Mouse (Mus musculus) macrophage (primary cell): Measurements from ENCODE around the gene Rgs13. TPM values are rescaled to one million over a fixed set of nuclear protein-coding genes. Genes with fewer than 3 reads are reported as not detected.
"Not testable (repeated sequence)": the region's sequence is repeated elsewhere in the genome, so short reads cannot be mapped to it uniquely, and the experiment has no call there.

Experiments
- H3K27ac ChIP-seq: fragments of 350-480 bp; formaldehyde crosslinking; 2 replicates; pipeline ENCODE4 v1.9.0; 2021
- H3K36me3 ChIP-seq: fragments of 350-480 bp; formaldehyde crosslinking; 2 replicates; pipeline ENCODE4 v1.9.0; 2021; ENCODE audit errors: inconsistent target
- H3K4me3 ChIP-seq: fragments of 350-480 bp; formaldehyde crosslinking; 2 replicates; pipeline ENCODE4 v1.9.0; 2021; ENCODE audit errors: inconsistent target
- H3K79me2 ChIP-seq: fragments of 350-480 bp; formaldehyde crosslinking; 2 replicates; pipeline ENCODE4 v1.9.0; 2021; ENCODE audit errors: inconsistent target
- WGBS: methylation state at CpG from one replicate; pipeline ENCODE4 v1.1.7; 2026; ENCODE audit warnings: inconsistent platforms; ENCODE audit not compliant: missing documents; 5-methylcytosine and 5-hydroxymethylcytosine counted together
- polyA plus RNA-seq: library from polyadenylated mRNA; stranded (reverse); fragments of 250-400 nt; gene quantifications from 3 replicates; pipeline ENCODE4 v1.2.4, GENCODE M21; 2018; ENCODE audit warnings: inconsistent platforms

Gene Rgs13
- polyA plus RNA-seq, 1 experiment from 2014 or later, result not detected

GRCm38 (mm10) chr1:144177620-144178019, 448 bp upstream of the Rgs13 start:
- Histone ChIP-seq H3K27ac (no peak overlapping the region), H3K4me3 (no peak overlapping the region)

GRCm38 (mm10) chr1:144174760-144175159, 2.4 kb downstream of the Rgs13 start:
- no peak overlapping the region for H3K4me3 ChIP-seq
- 98% methylated on average over 6 of the region's 6 CpGs for WGBS
- no peak overlapping the region for H3K27ac ChIP-seq

More at GRCm38 (mm10) chr1:144177620-144178019, 448 bp upstream of the Rgs13 start:
- no peaks in the 10 kb centered on the region for H3K79me2 ChIP-seq
- no peaks in the 10 kb centered on the region for H3K36me3 ChIP-seq

GRCm38 (mm10) chr1:144173568-144174036, 3.6 kb downstream of the Rgs13 start:
- Histone ChIP-seq H3K4me3 (no peak overlapping the region), H3K79me2 (no peaks in the 10 kb centered on the region), H3K36me3 (no peaks in the 10 kb centered on the region), H3K27ac (no peak overlapping the region)
- 92% methylated on average over 2 of the region's 2 CpGs for WGBS

More at GRCm38 (mm10) chr1:144174760-144175159, 2.4 kb downstream of the Rgs13 start:
- no peaks in the 10 kb centered on the region for H3K36me3 ChIP-seq
- H3K79me2 ChIP-seq, result no peaks in the 10 kb centered on the region

GRCm38 (mm10) chr1:144168921-144169320, 8.3 kb downstream of the Rgs13 start:
- Histone ChIP-seq H3K36me3 (no peaks in the 10 kb centered on the region), H3K4me3 (no peak overlapping the region), H3K27ac (no peak overlapping the region), H3K79me2 (no peaks in the 10 kb centered on the region)
- 99% methylated on average over 4 of the region's 4 CpGs for WGBS

- 91% methylated on average over 1 of the region's 1 CpGs for WGBS
- Histone ChIP-seq H3K36me3 (no peaks in the 10 kb centered on the region), H3K27ac (no peak overlapping the region), H3K79me2 (no peaks in the 10 kb centered on the region), H3K4me3 (no peak overlapping the region)
Measured at GRCm38 (mm10) chr1:144167761-144168160, 9.4 kb downstream of the Rgs13 start.

- H3K79me2 ChIP-seq, result no peaks in the 10 kb centered on the region
- H3K27ac ChIP-seq, result no peak overlapping the region
- 98% methylated on average over 5 of the region's 5 CpGs for WGBS
- no peak overlapping the region for H3K4me3 ChIP-seq
- no peaks in the 10 kb centered on the region for H3K36me3 ChIP-seq
Measured at GRCm38 (mm10) chr1:144166897-144167296, 10.3 kb downstream of the Rgs13 start.

GRCm38 (mm10) chr1:144166275-144166674, 10.9 kb downstream of the Rgs13 start:
- H3K36me3 ChIP-seq, result no peaks in the 10 kb centered on the region
- no peak overlapping the region for H3K27ac ChIP-seq
- WGBS, result 90% methylated on average over 2 of the region's 2 CpGs
- no peak overlapping the region for H3K4me3 ChIP-seq
- H3K79me2 ChIP-seq, result no peaks in the 10 kb centered on the region

GRCm38 (mm10) chr1:144152526-144152925, 24.6 kb downstream of the Rgs13 start:
- Histone ChIP-seq H3K4me3 (no peak overlapping the region), H3K27ac (no peak overlapping the region), H3K36me3 (no peaks in the 10 kb centered on the region), H3K79me2 (no peaks in the 10 kb centered on the region)
- WGBS, result 47% methylated on average over 1 of the region's 1 CpGs

GRCm38 (mm10) chr1:144152184-144152525, 25.0 kb downstream of the Rgs13 start:
- H3K79me2 ChIP-seq, result no peaks in the 10 kb centered on the region
- WGBS, result 86% methylated on average over 1 of the region's 1 CpGs
- H3K4me3 ChIP-seq, result no peak overlapping the region
- no peak overlapping the region for H3K27ac ChIP-seq
- no peaks in the 10 kb centered on the region for H3K36me3 ChIP-seq

- Histone ChIP-seq H3K36me3 (no peaks in the 10 kb centered on the region), H3K4me3 (no peak overlapping the region), H3K79me2 (no peaks in the 10 kb centered on the region), H3K27ac (no peak overlapping the region)
- 86% methylated on average over 5 of the region's 5 CpGs for WGBS
Measured at GRCm38 (mm10) chr1:144151401-144152183, 25.6 kb downstream of the Rgs13 start.

GRCm38 (mm10) chr1:144149997-144150396, 27.2 kb downstream of the Rgs13 start:
- no peak overlapping the region for H3K4me3 ChIP-seq
- WGBS, result 91% methylated on average over 3 of the region's 3 CpGs
- no peak overlapping the region for H3K27ac ChIP-seq
- H3K79me2 ChIP-seq, result no peaks in the 10 kb centered on the region
- no peaks in the 10 kb centered on the region for H3K36me3 ChIP-seq

- WGBS, result 90% methylated on average over 2 of the region's 2 CpGs
- H3K27ac ChIP-seq, H3K4me3 ChIP-seq, H3K79me2 ChIP-seq, H3K36me3 ChIP-seq: not testable (repeated sequence)
Measured at GRCm38 (mm10) chr1:144141398-144141797, 35.8 kb downstream of the Rgs13 start.

GRCm38 (mm10) chr1:144139847-144140246, 37.3 kb downstream of the Rgs13 start:
- H3K27ac ChIP-seq, result peak overlapping the region; percentile 31
- 38% methylated on average over 1 of the region's 1 CpGs for WGBS
- H3K4me3 ChIP-seq, result no peak overlapping the region
- H3K36me3 ChIP-seq, result no peaks in the 10 kb centered on the region
- H3K79me2 ChIP-seq, result no peaks in the 10 kb centered on the region

- Histone ChIP-seq H3K27ac (no peak overlapping the region), H3K79me2 (no peaks in the 10 kb centered on the region), H3K4me3 (no peak overlapping the region), H3K36me3 (no peaks in the 10 kb centered on the region)
- 89% methylated on average over 7 of the region's 7 CpGs for WGBS
Measured at GRCm38 (mm10) chr1:144127965-144128364, 49.2 kb downstream of the Rgs13 start.

- no peaks in the 10 kb centered on the region for H3K36me3 ChIP-seq
- 92% methylated on average over 4 of the region's 4 CpGs for WGBS
- no peak overlapping the region for H3K4me3 ChIP-seq
- no peaks in the 10 kb centered on the region for H3K79me2 ChIP-seq
- no peak overlapping the region for H3K27ac ChIP-seq
Measured at GRCm38 (mm10) chr1:144120042-144120441, 57.1 kb downstream of the Rgs13 start.

GRCm38 (mm10) chr1:144119456-144119855, 57.7 kb downstream of the Rgs13 start:
- Histone ChIP-seq H3K36me3 (no peaks in the 10 kb centered on the region), H3K27ac (no peak overlapping the region), H3K79me2 (no peaks in the 10 kb centered on the region), H3K4me3 (no peak overlapping the region)
- 73% methylated on average over 2 of the region's 2 CpGs for WGBS
